Mouse (Mus musculus) embryo, embryonic 11.5 days (tissue): ENCODE measurements around the gene Zfp932.
A peak's percentile ranks its signal among the peaks of the same experiment; 100 is the strongest.
"Not testable (repeated sequence)": the region's sequence is repeated elsewhere in the genome, so short reads cannot be mapped to it uniquely, and the experiment has no call there.

Experiments
- DNase-seq: peaks from one replicate; pipeline ENCODE4 v3.0.0-alpha.2; 2012; ENCODE audit warnings: low read depth, low spot score

The Zfp932 gene

GRCm38 (mm10) chr5:109996026-109996937 lies at the start of gene Zfp932:
Zfp932 (plus strand) TSS chr5:109996521.
- peak; percentile 62 for DNase-seq

GRCm38 (mm10) chr5:109950281-109950680 lies 46.0 kb upstream of the Zfp932 start:
- no peak for DNase-seq

GRCm38 (mm10) chr5:109980743-109981142 lies 15.6 kb upstream of the Zfp932 start:
- DNase-seq: not testable (repeated sequence)

- not testable (repeated sequence) for DNase-seq
Measured at GRCm38 (mm10) chr5:109995461-109995860, 860 bp upstream of the Zfp932 start.

- not testable (repeated sequence) for DNase-seq
Measured at GRCm38 (mm10) chr5:110015775-110016174, 19.5 kb downstream of the Zfp932 start.

GRCm38 (mm10) chr5:110023273-110023672 lies 27.0 kb downstream of the Zfp932 start:
- DNase-seq: no peak

GRCm38 (mm10) chr5:110023694-110024427 lies 27.5 kb downstream of the Zfp932 start:
- peak; percentile 14 for DNase-seq

- peak; percentile 40 for DNase-seq
Measured at GRCm38 (mm10) chr5:110057637-110058408, 61.5 kb downstream of the Zfp932 start.
